Mouse (Mus musculus) forebrain, embryonic 10.5 days (tissue): ENCODE data around the gene Gm49711. TPM values are rescaled to one million over a fixed set of nuclear protein-coding genes. Genes with fewer than 3 reads are reported as not detected.
A peak's percentile ranks its signal among the peaks of the same experiment; 100 is the strongest.

Experiments used
- DNase-seq: peaks from one replicate; pipeline ENCODE4 v3.0.0-alpha.2; 2017; ENCODE audit warnings: low spot score; ENCODE audit errors: extremely low spot score
- H3K27ac ChIP-seq: fragments of 300-500 bp; sonication (generic); 2 replicates; pipeline ENCODE4 v1.5.1; 2016; ENCODE audit warnings: mild to moderate bottlenecking
- H3K27me3 ChIP-seq: fragments of 300-500 bp; sonication (generic); 2 replicates; pipeline ENCODE4 v1.6.1; 2016; ENCODE audit warnings: mild to moderate bottlenecking; ENCODE audit not compliant: poor library complexity, severe bottlenecking
- H3K36me3 ChIP-seq: fragments of 300-500 bp; sonication (generic); replicated peaks from 2 replicates; pipeline ENCODE4 v1.6.1; 2016; ENCODE audit warnings: mild to moderate bottlenecking, moderate library complexity
- H3K4me1 ChIP-seq: fragments of 300-500 bp; sonication (generic); 2 replicates; pipeline ENCODE4 v1.6.1; 2016
- H3K4me3 ChIP-seq: fragments of 300-500 bp; sonication (generic); 2 replicates; pipeline ENCODE4 v1.5.1; 2016; ENCODE audit warnings: mild to moderate bottlenecking, moderate library complexity
- H3K9me3 ChIP-seq: fragments of 300-500 bp; sonication (generic); 2 replicates; pipeline ENCODE4 v1.6.1; 2016; ENCODE audit warnings: mild to moderate bottlenecking, moderate library complexity
- WGBS: fragments of 180-500 bp; shearing (Covaris S2); methylation state at CpG from one replicate; pipeline ENCODE4 v1.1.7; 2016; 5-methylcytosine and 5-hydroxymethylcytosine counted together
- polyA plus RNA-seq: library from polyadenylated mRNA; unstranded; fragments of >200 nt; fragmentation: Nextera tagmentation; extraction: Ambion mirVana; gene quantifications from 2 replicates; pipeline ENCODE4 v1.2.1, GENCODE M21; 2016

Gm49711 gene
- polyA plus RNA-seq, 1 experiment from 2014 or later = 0.12 TPM

- DNase-seq = no peak
- H3K9me3 ChIP-seq = peaks cover 2% of the 10 kb centered on the region; the same call in 1 of the 2 replicates
- peaks cover 54% of the 10 kb centered on the region for H3K4me1 ChIP-seq
- H3K4me3 ChIP-seq = no peak overlapping the region
- no peaks in the 10 kb centered on the region for H3K36me3 ChIP-seq
- 69% methylated on average over 9 of the region's 9 CpGs for WGBS
- peaks cover 27% of the 10 kb centered on the region; the same call in 1 of the 2 replicates for H3K27me3 ChIP-seq
- H3K27ac ChIP-seq = peak overlapping the region; percentile 81
These were observed 82.2 kb downstream of the Gm49711 start for GRCm38 (mm10) chr16:92140328-92140727.

GRCm38 (mm10) chr16:92141021-92141420, 82.9 kb downstream of the Gm49711 start:
- no peak overlapping the region for H3K4me3 ChIP-seq
- H3K27ac ChIP-seq = no peak overlapping the region
- peaks cover 28% of the 10 kb centered on the region; the same call in 1 of the 2 replicates for H3K27me3 ChIP-seq
- WGBS = 92% methylated on average over 12 of the region's 12 CpGs
- H3K36me3 ChIP-seq = no peaks in the 10 kb centered on the region
- peaks cover 54% of the 10 kb centered on the region for H3K4me1 ChIP-seq
- peaks cover 2% of the 10 kb centered on the region; the same call in 1 of the 2 replicates for H3K9me3 ChIP-seq
- no peak for DNase-seq

GRCm38 (mm10) chr16:92142426-92143012, 84.4 kb downstream of the Gm49711 start:
- Histone ChIP-seq H3K4me3 (no peak overlapping the region), H3K4me1 (peaks cover 54% of the 10 kb centered on the region), H3K27ac (peak overlapping the region; percentile 8; the same call in 1 of the 2 replicates), H3K9me3 (no peaks in the 10 kb centered on the region), H3K36me3 (no peaks in the 10 kb centered on the region), H3K27me3 (peaks cover 39% of the 10 kb centered on the region; the same call in 1 of the 2 replicates)
- no peak for DNase-seq
- WGBS = 38% methylated on average over 9 of the region's 9 CpGs

DNA sequence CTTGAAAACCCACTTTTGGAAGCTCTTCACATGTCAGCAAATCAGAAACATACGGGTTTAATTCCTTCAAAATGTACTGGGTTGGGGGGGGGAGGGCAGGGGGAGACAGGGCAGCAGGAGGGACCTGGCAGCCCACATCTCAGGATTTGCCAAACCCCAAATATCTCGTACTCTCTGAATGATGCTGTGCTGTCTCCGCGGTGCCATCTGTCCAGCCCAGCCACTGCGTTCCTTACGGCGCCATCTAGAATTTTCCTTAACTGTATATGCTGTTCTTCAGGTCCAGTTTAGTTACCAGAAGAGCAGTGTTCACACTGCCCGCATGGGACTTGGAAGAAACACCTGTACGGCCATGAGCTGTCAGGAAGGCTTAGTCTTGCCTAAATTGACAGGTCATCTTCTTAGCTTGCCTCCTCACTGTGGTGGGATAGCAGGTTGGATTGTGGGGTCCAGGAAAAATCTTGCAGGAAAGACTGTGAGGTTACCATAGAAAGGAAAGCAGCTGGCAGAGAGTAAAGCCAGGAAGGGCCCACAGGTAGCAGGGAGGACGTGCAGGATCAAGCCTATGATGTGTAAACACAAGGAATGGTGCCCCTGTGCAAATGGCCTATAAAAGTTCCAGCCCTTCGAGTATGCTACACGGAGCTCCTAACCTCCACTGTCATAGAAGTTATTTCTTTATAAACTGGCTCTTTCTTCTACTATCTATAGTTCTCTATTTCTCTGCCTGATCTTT, 89.7 kb downstream of the Gm49711 start:
- Histone ChIP-seq H3K36me3 (no peaks in the 10 kb centered on the region), H3K4me3 (no peak overlapping the region), H3K27ac (no peak overlapping the region), H3K4me1 (peaks cover 24% of the 10 kb centered on the region), H3K9me3 (no peaks in the 10 kb centered on the region), H3K27me3 (peaks cover 43% of the 10 kb centered on the region)
- DNase-seq = no peak
- WGBS = 91% methylated on average over 12 of the region's 12 CpGs

GRCm38 (mm10) chr16:92148367-92148728, 90.2 kb downstream of the Gm49711 start:
- Histone ChIP-seq H3K27me3 (peaks cover 43% of the 10 kb centered on the region), H3K4me3 (no peak overlapping the region), H3K27ac (no peak overlapping the region), H3K9me3 (no peaks in the 10 kb centered on the region), H3K36me3 (no peaks in the 10 kb centered on the region), H3K4me1 (peaks cover 23% of the 10 kb centered on the region)
- DNase-seq = no peak
- WGBS = 87% methylated on average over 2 of the region's 2 CpGs

GRCm38 (mm10) chr16:92150975-92151374, 92.9 kb downstream of the Gm49711 start:
- no peak for DNase-seq
- Histone ChIP-seq H3K27ac (no peak overlapping the region), H3K4me3 (no peak overlapping the region), H3K4me1 (peaks cover 25% of the 10 kb centered on the region), H3K27me3 (peaks cover 44% of the 10 kb centered on the region), H3K9me3 (no peaks in the 10 kb centered on the region), H3K36me3 (no peaks in the 10 kb centered on the region)
- whole genome bisulfite sequencing = 78% methylated on average over 4 of the region's 4 CpGs

- DNase-seq = peak; percentile 52
- whole genome bisulfite sequencing = 4% methylated on average over 14 of the region's 14 CpGs
- Histone ChIP-seq H3K9me3 (no peaks in the 10 kb centered on the region), H3K27ac (peak overlapping the region; percentile 87), H3K4me3 (peak overlapping the region; percentile 65), H3K36me3 (no peaks in the 10 kb centered on the region), H3K4me1 (peaks cover 51% of the 10 kb centered on the region), H3K27me3 (peaks cover 38% of the 10 kb centered on the region)
These were observed 99.9 kb downstream of the Gm49711 start for GRCm38 (mm10) chr16:92158021-92158455.

DNA sequence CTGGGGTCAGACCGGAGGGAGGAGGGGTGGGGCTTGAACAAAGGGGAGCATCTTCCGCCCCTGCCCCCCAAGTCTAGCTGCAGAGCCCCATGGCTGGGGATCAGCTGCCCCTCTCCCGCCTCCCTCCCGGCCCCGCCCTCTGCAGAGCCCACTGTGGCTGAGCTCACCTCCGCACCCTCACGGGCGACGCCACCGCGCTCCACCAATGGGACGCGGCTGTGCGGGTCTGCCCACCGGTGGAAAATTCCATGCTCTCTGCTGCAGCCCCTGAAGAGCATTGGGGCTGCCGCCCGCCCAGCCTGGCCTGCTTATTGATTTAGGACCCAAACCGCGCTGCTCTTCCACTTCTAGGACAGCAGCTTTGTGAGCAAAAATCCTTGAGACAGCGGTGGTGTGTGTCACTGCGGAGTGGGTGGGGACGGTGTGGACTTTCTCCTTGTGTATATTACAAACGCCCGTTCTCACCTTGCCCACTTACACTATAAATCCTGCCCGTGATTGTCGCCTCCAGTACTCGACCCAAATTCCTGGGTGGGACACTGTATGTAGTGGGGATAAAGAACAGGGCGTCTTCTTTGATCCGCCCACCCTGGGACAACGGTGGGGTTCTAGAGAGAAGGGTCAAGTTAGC, 100.5 kb downstream of the Gm49711 start:
- Histone ChIP-seq H3K36me3 (no peaks in the 10 kb centered on the region), H3K4me1 (peaks cover 47% of the 10 kb centered on the region), H3K9me3 (no peaks in the 10 kb centered on the region), H3K4me3 (peak overlapping the region; percentile 65), H3K27ac (peak overlapping the region; percentile 87), H3K27me3 (peaks cover 38% of the 10 kb centered on the region)
- WGBS = 3% methylated on average over 29 of the region's 30 CpGs
- peak; percentile 78 for DNase-seq

DNA sequence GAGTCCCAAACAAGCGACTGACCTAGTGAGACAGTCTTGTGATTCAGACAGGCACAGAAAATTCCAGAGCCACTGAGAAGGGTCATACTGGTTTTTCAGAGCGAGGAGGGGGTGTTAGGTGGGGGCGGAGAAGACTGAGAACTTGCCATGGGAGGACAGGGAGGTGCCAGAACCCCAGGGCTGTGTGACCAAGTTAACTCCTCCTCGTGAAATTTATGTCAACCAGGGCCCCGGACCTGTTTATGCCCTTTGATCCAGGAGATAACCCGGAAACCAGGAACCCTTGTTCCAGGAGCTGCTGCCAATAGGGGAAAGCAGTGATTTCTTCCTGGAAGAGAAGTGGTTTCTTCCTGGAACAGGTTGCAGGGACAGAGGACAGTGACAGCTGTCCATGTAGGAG, 101.0 kb downstream of the Gm49711 start:
- Histone ChIP-seq H3K27me3 (peaks cover 38% of the 10 kb centered on the region), H3K4me3 (peak overlapping the region; percentile 65), H3K27ac (peak overlapping the region; percentile 87), H3K36me3 (no peaks in the 10 kb centered on the region), H3K9me3 (no peaks in the 10 kb centered on the region), H3K4me1 (peaks cover 50% of the 10 kb centered on the region)
- no peak for DNase-seq
- WGBS = 58% methylated on average over 6 of the region's 6 CpGs

DNA sequence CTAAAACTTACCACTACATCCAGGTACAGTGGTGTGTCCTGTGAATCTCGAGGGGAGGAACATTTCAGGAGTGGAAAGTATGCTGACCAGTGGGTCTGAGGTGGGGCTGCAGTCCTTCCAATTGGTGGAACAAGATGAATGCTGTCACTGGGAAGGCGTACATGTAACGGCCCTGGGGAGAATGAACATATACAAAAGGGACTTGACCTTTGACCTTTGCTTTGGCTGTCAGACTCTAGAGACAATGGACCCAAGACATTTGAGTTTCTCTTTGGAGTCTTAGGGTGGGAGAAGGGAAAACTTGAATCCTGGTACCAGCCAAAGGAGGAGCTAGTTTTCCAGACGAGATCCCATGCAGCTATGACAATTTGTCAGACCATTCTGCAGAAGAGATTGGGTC, 104.2 kb downstream of the Gm49711 start:
- WGBS = 32% methylated on average over 4 of the region's 4 CpGs
- DNase-seq = no peak
- peaks cover 51% of the 10 kb centered on the region for H3K4me1 ChIP-seq
- no peak overlapping the region for H3K27ac ChIP-seq
- H3K4me3 ChIP-seq = no peak overlapping the region
- H3K9me3 ChIP-seq = no peaks in the 10 kb centered on the region
- H3K36me3 ChIP-seq = no peaks in the 10 kb centered on the region
- peaks cover 18% of the 10 kb centered on the region for H3K27me3 ChIP-seq

DNA sequence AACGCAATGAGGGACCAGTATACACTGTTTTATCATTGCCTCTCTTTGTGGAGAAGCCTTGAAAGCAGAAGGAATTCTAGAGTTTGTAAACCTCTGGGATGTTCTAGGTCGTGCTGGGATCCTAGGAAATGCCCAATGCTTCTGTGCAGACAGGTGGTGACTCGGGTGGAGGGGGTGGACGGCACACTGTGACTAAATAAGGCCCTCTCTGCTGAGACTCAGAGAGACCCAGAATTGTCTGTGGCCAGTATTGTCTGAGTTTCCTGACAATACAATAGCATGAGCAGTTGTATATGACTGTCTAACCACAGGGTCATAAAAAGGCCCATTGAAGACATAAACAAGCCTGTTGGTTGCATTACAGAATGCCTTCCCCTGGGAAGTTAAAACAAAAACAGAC, 105.4 kb downstream of the Gm49711 start:
- DNase-seq = no peak
- 82% methylated on average over 4 of the region's 4 CpGs for WGBS
- H3K27ac ChIP-seq = no peak overlapping the region
- H3K36me3 ChIP-seq = no peaks in the 10 kb centered on the region
- no peak overlapping the region for H3K4me3 ChIP-seq
- H3K9me3 ChIP-seq = peaks cover 10% of the 10 kb centered on the region; the same call in 1 of the 2 replicates
- H3K4me1 ChIP-seq = peaks cover 38% of the 10 kb centered on the region
- H3K27me3 ChIP-seq = peaks cover 13% of the 10 kb centered on the region

- Histone ChIP-seq H3K36me3 (no peaks in the 10 kb centered on the region), H3K9me3 (no peaks in the 10 kb centered on the region), H3K27me3 (no peaks in the 10 kb centered on the region), H3K4me3 (no peak overlapping the region), H3K27ac (no peak overlapping the region), H3K4me1 (peaks cover 12% of the 10 kb centered on the region)
- DNase-seq = no peak
- 69% methylated on average over 1 of the region's 1 CpGs for WGBS
These were observed 117.9 kb downstream of the Gm49711 start for GRCm38 (mm10) chr16:92176052-92176451.

GRCm38 (mm10) chr16:92177718-92178117, 119.6 kb downstream of the Gm49711 start:
- Histone ChIP-seq H3K27me3 (no peaks in the 10 kb centered on the region), H3K27ac (no peak overlapping the region), H3K36me3 (no peaks in the 10 kb centered on the region), H3K4me3 (no peak overlapping the region), H3K9me3 (no peaks in the 10 kb centered on the region), H3K4me1 (peaks cover 12% of the 10 kb centered on the region)
- 97% methylated on average over 1 of the region's 1 CpGs for WGBS
- no peak for DNase-seq
